Mouse (Mus musculus): ENCODE measurements around the gene Slx4ip. TPM values are rescaled to one million over a fixed set of nuclear protein-coding genes. Genes with fewer than 3 reads are reported as not detected.
A peak's percentile ranks its signal among the peaks of the same experiment; 100 is the strongest.

Slx4ip gene
- polyA plus RNA-seq, 1 experiment from 2014 or later: 5.1 TPM

DNA sequence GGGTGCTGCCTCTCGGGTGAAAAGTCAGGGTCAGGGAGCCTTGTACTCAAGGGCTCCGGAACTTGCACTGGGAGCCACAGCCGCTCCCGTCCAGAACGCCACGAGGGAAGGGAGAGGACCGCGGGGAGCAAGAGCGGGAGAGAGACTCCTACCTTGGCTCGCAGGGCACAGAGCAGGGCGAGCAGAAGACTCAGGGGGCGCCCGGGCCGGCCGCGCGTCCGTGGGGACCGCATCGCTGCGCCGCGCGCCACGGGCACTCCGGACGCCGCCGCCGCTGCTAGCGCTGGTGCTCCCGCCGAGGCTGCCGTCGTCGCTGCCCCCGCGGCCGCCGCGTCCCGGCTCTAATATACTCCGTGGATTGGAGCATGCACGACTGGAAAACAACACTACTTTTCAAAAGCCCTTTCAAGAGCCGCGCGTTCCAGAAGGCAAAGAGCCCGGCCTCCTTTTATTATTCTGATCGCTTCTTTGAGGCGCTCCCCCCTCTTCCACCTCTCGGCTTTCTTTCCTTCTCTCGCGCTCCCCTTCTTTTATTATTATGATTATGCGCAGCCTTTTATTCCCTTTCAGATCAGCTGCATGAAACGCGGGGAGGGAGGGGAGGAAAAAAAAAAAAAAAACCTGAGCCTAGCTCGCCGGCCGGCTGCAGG, 225.1 kb downstream of the Slx4ip start, which contains the start of gene Jag1:
Gene Jag1 (minus strand): TSS at position 620 of the 650 bp plus-strand sequence.
- H3K27me3 ChIP-seq (replicated peaks; ENCODE audit: control insufficient read depth, insufficient read depth, low read length): no peaks in the 10 kb centered on the region
- WGBS: under 1% methylated on average over 55 of the region's 59 CpGs
- peak within 1 kb of the TSS; percentile 96 for H3K4me2 ChIP-seq (ENCODE audit: low read depth, low read length)

DNA sequence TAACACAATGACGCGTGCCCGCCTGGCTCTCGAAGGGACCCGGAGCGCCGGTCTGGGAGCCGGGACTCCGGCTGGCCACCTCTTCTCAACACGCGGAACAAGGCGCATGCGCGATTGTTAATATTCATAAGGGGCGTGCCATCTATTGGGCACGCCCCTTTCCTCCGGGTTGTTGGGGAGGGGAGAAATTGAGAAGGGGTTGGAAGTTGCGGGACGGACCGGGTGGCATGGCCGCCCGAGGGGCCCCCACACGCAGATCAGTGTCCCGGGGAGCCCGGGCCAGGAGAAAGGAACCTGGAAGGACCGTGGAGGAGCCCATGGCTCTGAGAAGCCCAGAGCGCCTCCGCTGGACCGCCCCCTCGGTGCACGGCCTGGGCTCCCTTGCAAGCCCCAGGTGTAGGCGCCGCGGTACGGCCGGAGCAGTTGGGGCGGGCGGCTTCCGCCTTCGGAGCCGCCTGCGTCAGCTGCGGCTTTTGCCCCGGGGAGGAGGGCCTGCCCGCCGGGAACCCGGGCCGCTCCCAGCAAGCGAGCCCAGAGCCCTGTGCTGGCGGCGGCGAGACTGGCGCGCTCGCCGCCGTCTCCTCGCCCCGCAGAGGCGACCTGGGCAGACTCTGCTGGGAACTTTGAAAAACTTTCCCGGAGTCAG, 225.8 kb downstream of the Slx4ip start:
- no peaks in the 10 kb centered on the region for H3K36me3 ChIP-seq (ENCODE audit: control insufficient read depth, insufficient read depth, low read length)
- H3K27ac ChIP-seq (ENCODE audit: low read length): peak overlapping the region; percentile 98
- peak overlapping the region; percentile 77 for H3K4me3 ChIP-seq (ENCODE audit: low read length)
- no peaks in the 10 kb centered on the region for H3K27me3 ChIP-seq (replicated peaks; ENCODE audit: control insufficient read depth, insufficient read depth, low read length)
- peak overlapping the region; percentile 80 for H3K9ac ChIP-seq (ENCODE audit: low read depth, low read length)
- peak overlapping the region; percentile 96 for H3K4me2 ChIP-seq (ENCODE audit: low read depth, low read length)
- peaks cover 15% of the 10 kb centered on the region; the same call in 1 of the 2 replicates for H3K4me1 ChIP-seq (ENCODE audit: control insufficient read depth, insufficient read depth, low read length)
- ATAC-seq: peak; percentile 93
- WGBS: under 1% methylated on average over 58 of the region's 61 CpGs
- H3K9me3 ChIP-seq (ENCODE audit: control insufficient read depth, low read length): no peaks in the 10 kb centered on the region

More for the DNA sequence above, 225.1 kb downstream of the Slx4ip start, which contains the start of gene Jag1:
- Histone ChIP-seq H3K9me3 (ENCODE audit: control insufficient read depth, low read length) (no peaks in the 10 kb centered on the region), H3K4me3 (ENCODE audit: low read length) (peak within 1 kb of the TSS; percentile 77), H3K4me1 (ENCODE audit: control insufficient read depth, insufficient read depth, low read length) (peaks cover 15% of the 10 kb centered on the region; the same call in 1 of the 2 replicates), H3K36me3 (ENCODE audit: control insufficient read depth, insufficient read depth, low read length) (no peaks in the 10 kb centered on the region), H3K9ac (ENCODE audit: low read depth, low read length) (peak within 1 kb of the TSS; percentile 80), H3K27ac (ENCODE audit: low read length) (peak within 1 kb of the TSS; percentile 98)
- ATAC-seq: peak; percentile 2; the same call in 1 of the 2 replicates

DNA sequence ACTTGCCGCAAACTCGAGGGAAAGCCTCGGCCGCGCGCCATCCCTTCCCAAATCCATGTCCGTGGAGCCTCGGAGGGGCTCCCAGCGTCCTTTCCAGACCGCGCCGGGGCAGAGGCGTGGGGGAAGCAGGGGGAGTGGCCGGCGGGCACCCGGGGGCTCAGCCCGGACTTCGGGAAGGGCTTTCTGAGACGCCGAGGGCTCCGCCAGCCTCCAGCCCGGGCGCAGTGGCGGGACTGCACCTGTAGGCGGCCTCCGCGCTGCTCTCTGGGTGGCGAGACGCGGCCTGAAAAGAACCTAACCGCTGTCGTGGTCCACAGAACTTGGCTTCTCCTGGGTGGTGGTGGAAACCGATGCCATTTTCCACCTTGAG, 226.3 kb downstream of the Slx4ip start:
- Histone ChIP-seq H3K9me3 (ENCODE audit: control insufficient read depth, low read length) (no peaks in the 10 kb centered on the region), H3K4me3 (ENCODE audit: low read length) (peak overlapping the region; percentile 77), H3K4me1 (ENCODE audit: control insufficient read depth, insufficient read depth, low read length) (peaks cover 15% of the 10 kb centered on the region; the same call in 1 of the 2 replicates), H3K4me2 (ENCODE audit: low read depth, low read length) (peak overlapping the region; percentile 96), H3K9ac (ENCODE audit: low read depth, low read length) (peak overlapping the region; percentile 80), H3K36me3 (ENCODE audit: control insufficient read depth, insufficient read depth, low read length) (no peaks in the 10 kb centered on the region), H3K27ac (ENCODE audit: low read length) (peak overlapping the region; percentile 98), H3K27me3 (replicated peaks; ENCODE audit: control insufficient read depth, insufficient read depth, low read length) (no peaks in the 10 kb centered on the region)
- under 1% methylated on average over 33 of the region's 33 CpGs for WGBS
- ATAC-seq: peak; percentile 73

Other genes starting within 250 kb of the Slx4ip start
- 8.0 and 9.2 TPM in 2 replicates for gene Snap25, start 177.8 kb upstream of the Slx4ip start, polyA plus RNA-seq (2015; fragmentation: Nextera tagmentation; extraction: Ambion mirVana)
- gene AL731706.2, start 5.5 kb upstream of the Slx4ip start, polyA plus RNA-seq (2015; fragmentation: Nextera tagmentation; extraction: Ambion mirVana): 50.8 and 55.8 TPM in 2 replicates
- gene AL731706.1, start 171 bp downstream of the Slx4ip start, polyA plus RNA-seq (2015; fragmentation: Nextera tagmentation; extraction: Ambion mirVana): 45.5 and 45.6 TPM in 2 replicates
- gene Mkks, start 171 bp downstream of the Slx4ip start, polyA plus RNA-seq (2015; fragmentation: Nextera tagmentation; extraction: Ambion mirVana): 17.3 and 18.9 TPM in 2 replicates
- 5.1 and 8.9 TPM in 2 replicates for gene Jag1, start 225.4 kb downstream of the Slx4ip start, polyA plus RNA-seq (2015; fragmentation: Nextera tagmentation; extraction: Ambion mirVana)

Measured in intestine, embryonic 16.5 days (tissue).